ENCODE assay signal across 10 mouse cellular contexts in the genomic region with DNA sequence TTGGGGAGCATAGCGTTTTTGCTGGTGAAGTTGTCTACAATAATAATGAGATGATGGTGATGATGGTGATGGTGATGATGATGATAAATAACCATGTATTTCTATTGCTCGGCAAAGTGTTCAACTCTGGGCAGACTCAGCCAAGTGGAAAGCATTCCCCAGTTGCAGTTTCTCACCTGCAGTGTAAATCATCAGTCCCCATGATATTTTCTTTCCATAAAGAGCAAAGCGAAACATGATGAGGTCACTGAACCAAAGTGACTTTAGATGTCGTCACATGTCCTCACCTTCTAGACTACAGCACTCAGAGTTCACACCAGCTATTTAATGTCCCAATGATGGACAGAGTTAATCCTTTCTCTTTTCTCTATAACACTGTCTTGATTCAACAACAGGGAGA.
DNase-seq lines count a peak whose midpoint lies in the region; ATAC-seq lines count a peak whose summit lies in the region.
"Had no signal": no experiment of that assay in that cellular context is flagged by ENCODE, and none has a peak within 500 bp of the region (broad histone marks: within the 10 kb centered on the region; RNA-seq: fewer than 3 reads in every experiment).

No protein-coding gene starts in this region.

- no peak overlapping the region for H3K27ac ChIP-seq in heart, embryonic 12.5 days (ENCODE audit: poor library complexity, severe bottlenecking)
- peak overlapping the region; percentile 56 for H3K27ac ChIP-seq in brown adipose tissue, adult 24 weeks (replicated peaks; ENCODE audit: low read depth, low read length)
- H3K27ac ChIP-seq in heart, embryonic 16.5 days (ENCODE audit: low read length) = no peak overlapping the region
- no peak overlapping the region for H3K27ac ChIP-seq in midbrain, embryonic 11.5 days (ENCODE audit: low read depth, low read length)

- no peak for DNase-seq in heart, postnatal 36 days
- no peak for DNase-seq in midbrain, embryonic 11.5 days (ENCODE audit: low spot score, missing footprints)
- DNase-seq in layer of hippocampus, postnatal 14 days (ENCODE audit: low spot score in 2 of 2) = no peak
- no peak for DNase-seq in c-Kit-positive CD71-positive TER-119-positive erythroid progenitor cells, embryonic 14.5 days (ENCODE audit: low spot score)
- DNase-seq: kidney, postnatal 14 days had no signal

- no peaks in the 10 kb centered on the region for H3K36me3 ChIP-seq in heart, embryonic 12.5 days
- no peaks in the 10 kb centered on the region for H3K36me3 ChIP-seq in heart, embryonic 16.5 days (ENCODE audit: control insufficient read depth, insufficient read depth)
- no peaks in the 10 kb centered on the region for H3K36me3 ChIP-seq in midbrain, embryonic 11.5 days (ENCODE audit: control insufficient read depth, insufficient read depth, low read length)

- H3K9me3 ChIP-seq in heart, embryonic 12.5 days (replicated peaks) = no peaks in the 10 kb centered on the region
- H3K9me3 ChIP-seq in heart, embryonic 16.5 days (replicated peaks; ENCODE audit: control insufficient read depth, low read length) = no peaks in the 10 kb centered on the region
- no peaks in the 10 kb centered on the region for H3K9me3 ChIP-seq in midbrain, embryonic 11.5 days (ENCODE audit: control insufficient read depth, low read length)
- H3K9me3 ChIP-seq: megakaryocyte, embryonic 14.5 days had no signal

- peak overlapping the region; percentile 80 for H3K4me2 ChIP-seq in heart, embryonic 12.5 days
- peak overlapping the region; percentile 85 for H3K4me2 ChIP-seq in heart, embryonic 16.5 days (ENCODE audit: low read depth, low read length)
- H3K4me2 ChIP-seq in midbrain, embryonic 11.5 days = peak overlapping the region; percentile 73

- H3K4me1 ChIP-seq in heart, embryonic 12.5 days (replicated peaks) = peaks cover 48% of the 10 kb centered on the region
- H3K4me1 ChIP-seq in brown adipose tissue, adult 24 weeks (ENCODE audit: control insufficient read depth, insufficient read depth, insufficient read length, low read length) = peaks cover 16% of the 10 kb centered on the region
- H3K4me1 ChIP-seq in heart, embryonic 16.5 days (ENCODE audit: control insufficient read depth, insufficient read depth, low read length) = peaks cover 46% of the 10 kb centered on the region
- peaks cover 29% of the 10 kb centered on the region for H3K4me1 ChIP-seq in midbrain, embryonic 11.5 days (ENCODE audit: control insufficient read depth, insufficient read depth, low read length)

- intact Hi-C loops in heart, postnatal 36 days (cut with DNase I) = no loop called here

- 0 out of 2 replicates have a peak, but pooled peaks cover 4% of the 10 kb centered on the region for H3K27me3 ChIP-seq in heart, embryonic 12.5 days (replicated peaks)
- no peaks in the 10 kb centered on the region for H3K27me3 ChIP-seq in heart, embryonic 16.5 days (ENCODE audit: control insufficient read depth, insufficient read depth, low read length)
- H3K27me3 ChIP-seq in midbrain, embryonic 11.5 days (ENCODE audit: control insufficient read depth, insufficient read depth, low read length) = no peaks in the 10 kb centered on the region

- WGBS in heart, embryonic 12.5 days = 68% methylated on average over 4 of the region's 4 CpGs
- 68% methylated on average over 4 of the region's 4 CpGs for WGBS in heart, embryonic 16.5 days
- WGBS in midbrain, embryonic 11.5 days = 75% methylated on average over 4 of the region's 4 CpGs

- no peak for ATAC-seq in heart, embryonic 12.5 days (ENCODE audit: insufficient number of reproducible peaks, low FRiP score)
- no peak for ATAC-seq in heart, embryonic 16.5 days (replicated peaks; ENCODE audit: extremely low read depth, insufficient read depth, low FRiP score)
- ATAC-seq in midbrain, embryonic 11.5 days (ENCODE audit: low FRiP score) = no peak
- no peak for ATAC-seq in monocyte, adult 5-6 weeks (replicated peaks; ENCODE audit: insufficient number of reproducible peaks, low FRiP score, low TSS enrichment, poor library complexity, severe bottlenecking)

- no peak overlapping the region; the same call in 1 of the 2 replicates for H3K9ac ChIP-seq in heart, embryonic 12.5 days
- H3K9ac ChIP-seq in heart, embryonic 16.5 days (ENCODE audit: low read length) = peak overlapping the region; percentile 87
- H3K9ac ChIP-seq in midbrain, embryonic 11.5 days (ENCODE audit: low read length) = no peak overlapping the region

- peak overlapping the region; percentile 68 for H3K4me3 ChIP-seq in heart, embryonic 12.5 days
- peak overlapping the region; percentile 74 for H3K4me3 ChIP-seq in brown adipose tissue, adult 24 weeks (ENCODE audit: insufficient read depth, low read depth, low read length)
- peak overlapping the region; percentile 75 for H3K4me3 ChIP-seq in heart, embryonic 16.5 days (ENCODE audit: low read length)
- H3K4me3 ChIP-seq in midbrain, embryonic 11.5 days (ENCODE audit: low read depth, low read length) = peak overlapping the region; percentile 51
